Mouse (Mus musculus): ENCODE measurements around the gene Pomp.

GRCm38 (mm10) chr5:147870296-147870695, 10.0 kb downstream of the Pomp start:
- TF ChIP-seq CTCF (IDR thresholded peaks at IDR 0.05; ENCODE audit: control insufficient read depth, insufficient read depth, insufficient replicate concordance, low read depth, low read length) (no peak), POLR2A (IDR thresholded peaks at IDR 0.05; ENCODE audit: control insufficient read depth, low read depth, low read length) (no peak)

All from testis, adult 2 months (tissue).